Mouse (Mus musculus): ENCODE results near the gene Ero1l. TPM values are rescaled to one million over a fixed set of nuclear protein-coding genes. Genes with fewer than 3 reads are reported as not detected.

Gene Ero1l
- 48.1 and 55.0 TPM in 2 replicates for total RNA-seq (2017)

DNA sequence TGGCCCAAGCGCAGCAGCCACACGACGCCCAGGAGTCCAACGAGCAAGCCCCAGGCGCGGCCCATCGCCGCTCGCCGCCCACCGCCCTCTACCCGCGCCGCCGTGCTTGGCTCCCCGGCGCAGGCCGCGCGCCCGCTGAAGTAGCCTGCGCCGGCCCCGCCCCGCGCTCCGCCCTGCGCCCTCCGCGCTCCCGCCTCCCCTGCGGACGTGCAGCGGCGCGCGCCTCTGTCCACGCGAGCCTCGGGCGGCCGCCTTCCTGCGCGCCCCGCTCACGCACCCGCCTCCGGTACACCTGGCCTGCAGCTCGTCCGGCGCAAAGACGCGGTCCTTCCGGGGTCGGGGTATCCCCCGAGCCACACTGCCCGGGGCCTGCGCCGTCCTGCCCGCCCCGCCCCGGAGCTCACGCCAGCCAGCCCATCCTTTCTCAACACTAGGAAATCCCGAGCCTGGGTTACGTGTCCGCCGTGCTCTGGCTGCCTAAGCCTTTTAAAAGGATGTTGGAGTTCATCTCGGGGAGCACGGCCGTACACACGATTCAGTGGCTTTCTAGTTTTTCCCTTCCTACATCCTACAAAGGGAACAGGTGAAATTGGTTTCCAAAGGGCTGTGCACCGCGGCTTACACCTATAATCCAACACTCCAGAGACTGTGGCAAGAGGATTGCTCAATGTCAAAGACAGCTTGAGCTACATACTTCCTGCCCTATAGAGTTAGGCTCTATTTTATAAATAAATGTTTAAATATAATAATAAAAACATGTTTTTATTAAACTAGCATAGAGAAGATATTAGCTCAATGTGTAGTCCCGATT is at the start of gene Ero1l:
Gene Ero1l, minus strand, starts transcription at position 346 of the 811 bp plus-strand sequence.
- peak; percentile 77 for ATAC-seq (replicated peaks; ENCODE audit: low read depth, poor library complexity, severe bottlenecking)

DNA sequence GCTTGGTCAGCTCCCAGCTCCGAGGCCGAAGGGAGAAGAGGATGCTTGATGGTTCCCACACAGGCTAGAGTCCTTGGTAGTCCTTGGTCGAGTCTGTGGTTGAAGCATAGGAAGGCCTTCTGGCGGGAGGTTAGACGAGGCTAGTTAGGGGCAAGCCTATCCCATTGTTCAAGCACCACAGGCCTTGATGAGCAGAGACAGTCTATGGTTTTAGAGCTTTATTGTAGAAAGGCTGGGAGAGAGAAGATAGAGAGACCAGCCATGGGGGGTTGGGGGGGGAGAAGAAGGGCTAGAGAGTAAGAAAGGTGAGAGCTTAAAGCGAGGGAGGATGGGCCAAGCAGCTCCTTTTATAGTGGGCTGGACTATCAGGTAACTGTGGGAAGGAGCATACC is 46.6 kb upstream of the Ero1l start:
- no peak for ATAC-seq (replicated peaks; ENCODE audit: low read depth, poor library complexity, severe bottlenecking)

DNA sequence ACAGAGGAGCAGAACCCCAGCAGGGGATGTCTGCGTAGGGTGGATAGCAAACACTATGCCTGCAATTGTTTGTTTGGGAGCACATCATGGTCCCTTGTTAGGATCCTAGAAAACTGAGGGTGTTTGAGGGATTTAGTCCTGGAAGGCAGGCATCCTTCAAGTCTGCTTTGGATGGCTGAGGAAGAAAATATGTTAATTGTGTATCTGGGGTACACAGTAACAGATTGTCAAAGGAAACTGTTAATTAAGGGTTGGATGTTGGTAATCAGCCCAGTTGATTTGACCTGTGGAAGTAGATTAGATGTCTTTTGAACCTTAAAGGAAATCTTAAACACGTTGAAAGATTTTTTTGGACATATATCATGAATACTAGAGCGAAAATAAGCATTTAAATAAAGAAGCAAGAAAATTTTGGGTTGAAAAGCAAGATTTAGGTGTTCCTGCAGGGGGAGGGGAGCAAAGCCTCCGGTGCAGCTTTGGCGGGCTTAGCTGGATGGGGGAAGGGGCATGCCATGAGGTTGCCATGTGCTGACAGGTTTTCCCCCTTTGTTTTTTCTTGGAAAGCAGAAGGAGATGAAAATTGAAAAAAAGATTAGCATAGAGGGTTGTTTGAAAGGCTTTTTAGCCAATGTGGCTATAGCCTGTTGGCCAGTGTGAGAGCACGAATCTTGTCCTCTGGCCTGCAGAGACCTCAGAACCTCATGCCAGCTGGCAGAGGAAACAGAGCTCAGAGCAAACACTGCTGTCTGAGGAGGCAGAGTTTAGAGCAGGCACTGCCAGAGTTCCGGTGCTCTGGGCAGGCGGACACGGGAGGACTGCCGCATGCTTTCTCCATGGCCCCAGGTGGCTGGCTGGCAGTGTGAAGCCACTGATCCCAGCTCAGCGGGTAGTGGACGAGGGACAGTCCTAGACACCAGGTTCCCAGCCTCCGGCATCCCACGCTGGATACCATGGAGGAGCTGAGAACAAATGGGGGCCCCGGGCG is 45.9 kb upstream of the Ero1l start:
- ATAC-seq (replicated peaks; ENCODE audit: low read depth, poor library complexity, severe bottlenecking): no peak

DNA sequence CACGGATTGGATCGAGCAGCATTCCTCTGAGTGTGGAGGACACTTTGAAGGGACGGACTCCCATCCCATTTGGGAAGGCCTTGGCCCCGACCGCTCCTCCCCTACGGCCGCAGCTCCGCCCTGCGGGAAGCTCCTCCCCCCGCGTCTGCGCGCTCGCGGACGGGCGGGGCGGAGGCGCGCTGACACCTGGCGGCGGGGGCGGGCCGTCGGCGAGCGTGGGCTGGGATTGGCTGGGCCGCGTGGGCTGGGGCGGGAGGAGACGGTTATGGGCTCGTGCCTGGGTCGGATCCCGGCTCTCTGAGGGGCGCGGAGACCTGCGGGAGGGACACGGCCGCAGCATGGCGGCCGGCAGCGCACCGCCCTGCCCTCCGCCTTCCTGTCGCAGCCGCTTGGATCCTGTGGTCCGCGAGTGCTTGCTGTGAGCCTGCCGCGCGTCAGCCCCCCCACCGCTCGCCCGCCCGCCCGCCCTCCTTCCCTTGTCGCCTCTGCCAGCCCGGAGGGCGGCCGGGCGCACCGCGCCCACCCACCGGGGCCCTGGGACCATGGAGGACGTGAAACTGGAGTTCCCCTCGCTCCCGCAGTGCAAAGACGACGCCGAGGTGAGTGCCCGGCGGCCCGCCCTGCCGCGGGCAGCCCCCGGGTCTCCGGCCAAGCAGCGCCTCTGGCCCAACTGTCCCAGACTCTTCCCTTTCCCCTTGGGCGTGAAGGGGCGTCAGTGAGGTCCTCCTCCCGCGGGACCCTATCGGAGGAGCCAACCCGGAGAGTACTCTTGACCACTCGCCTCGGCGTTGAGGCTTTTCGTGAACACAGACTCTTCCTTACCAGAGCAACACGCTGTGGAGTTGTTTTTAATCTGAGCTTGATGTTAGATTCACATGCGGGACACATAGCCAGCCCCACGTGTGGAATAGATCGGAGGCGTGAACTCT is 32.6 kb upstream of the Ero1l start, which contains the start of gene Styx:
Gene Styx, plus strand, starts transcription at position 163 of the 929 bp plus-strand sequence.
- ATAC-seq (replicated peaks; ENCODE audit: low read depth, poor library complexity, severe bottlenecking): peak; percentile 98

DNA sequence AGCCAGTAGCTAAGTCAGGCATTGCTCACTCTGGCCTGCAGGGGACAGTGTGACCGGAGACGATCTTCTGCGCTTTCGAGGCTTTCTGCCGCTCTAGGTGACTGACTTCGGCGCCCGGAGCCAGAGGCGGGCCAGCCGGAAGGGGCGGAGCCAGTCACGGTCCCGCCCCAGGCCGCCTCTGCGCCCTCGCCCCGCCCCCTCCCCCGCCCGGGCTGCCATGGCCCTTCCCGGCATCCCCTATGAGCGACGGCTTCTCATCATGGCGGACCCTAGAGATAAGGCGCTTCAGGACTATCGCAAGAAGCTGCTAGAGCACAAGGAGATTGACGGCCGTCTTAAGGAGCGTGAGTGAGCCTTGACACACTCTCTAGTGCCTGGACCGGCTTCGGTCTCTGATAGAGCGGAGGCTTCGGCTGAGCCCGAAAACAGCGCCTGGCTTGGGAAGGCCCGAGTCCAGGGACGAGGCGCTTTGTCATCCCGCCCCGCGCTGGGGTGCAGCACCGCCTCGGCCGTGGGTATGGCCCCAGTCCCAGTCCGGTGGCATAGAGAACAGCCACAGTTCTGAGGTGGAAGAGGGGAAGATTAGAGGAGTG is 11.1 kb upstream of the Ero1l start, which contains the start of gene Psmc6:
Gene Psmc6, plus strand, starts transcription at position 200 of the 593 bp plus-strand sequence.
- ATAC-seq (replicated peaks; ENCODE audit: low read depth, poor library complexity, severe bottlenecking): peak; percentile 87

DNA sequence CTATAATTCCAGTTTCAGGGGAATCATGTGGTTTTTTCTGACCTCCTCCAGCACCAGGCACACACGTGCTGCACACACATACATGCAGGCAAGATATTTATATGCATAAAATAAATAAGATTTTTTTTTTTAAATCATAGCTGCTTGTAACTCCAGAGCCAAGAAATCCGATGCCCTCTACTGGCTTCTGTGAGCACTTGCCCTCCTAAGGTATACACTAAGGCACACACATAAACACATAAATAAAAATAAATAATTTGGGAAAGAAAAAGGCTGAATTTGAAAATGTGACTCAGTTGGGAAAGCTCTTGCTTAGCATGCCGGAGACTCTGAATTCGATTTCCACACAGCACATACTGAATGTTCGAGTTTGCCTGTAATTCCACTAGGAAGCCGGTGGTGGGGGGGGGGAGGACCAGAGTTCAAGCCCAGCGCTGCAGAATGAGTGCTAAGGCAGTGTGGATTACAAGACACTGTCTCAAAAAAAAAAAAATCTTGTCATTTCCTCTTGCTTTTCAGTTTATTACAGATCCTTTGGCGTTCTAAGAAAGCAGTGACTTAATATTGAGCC is 10.5 kb upstream of the Ero1l start:
- ATAC-seq (replicated peaks; ENCODE audit: low read depth, poor library complexity, severe bottlenecking): 0 out of 2 replicates have a peak, but pooled peaks have one; percentile 9

DNA sequence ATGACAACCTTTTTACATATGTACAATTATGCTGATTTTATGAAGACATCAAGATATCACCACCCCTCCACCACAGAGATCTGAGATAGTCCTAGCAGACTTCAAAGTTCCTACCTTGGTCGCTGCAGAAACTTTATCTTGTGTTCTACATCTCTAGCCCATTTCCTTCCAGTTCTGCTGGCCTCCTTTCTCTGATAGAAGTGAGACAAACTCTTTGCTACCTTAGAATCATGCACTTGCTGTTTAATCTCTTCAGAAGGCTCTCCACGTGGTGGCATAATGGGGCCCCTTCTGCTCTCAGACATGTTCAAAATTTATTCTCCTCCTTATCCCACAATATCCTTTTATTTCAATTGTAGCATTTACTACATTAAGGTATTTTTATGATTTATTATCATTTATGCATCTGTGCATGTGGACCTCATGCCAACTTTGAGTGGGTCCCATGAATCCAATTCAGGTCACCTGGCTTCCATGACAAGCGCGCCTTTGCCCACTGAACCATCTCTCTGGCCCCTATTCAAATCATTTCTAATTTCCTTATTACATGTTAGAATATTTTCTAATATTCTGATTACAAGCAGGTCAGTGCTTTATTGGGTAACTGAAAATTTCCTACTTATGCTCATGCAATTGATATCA is 9.6 kb upstream of the Ero1l start:
- ATAC-seq (replicated peaks; ENCODE audit: low read depth, poor library complexity, severe bottlenecking): no peak

DNA sequence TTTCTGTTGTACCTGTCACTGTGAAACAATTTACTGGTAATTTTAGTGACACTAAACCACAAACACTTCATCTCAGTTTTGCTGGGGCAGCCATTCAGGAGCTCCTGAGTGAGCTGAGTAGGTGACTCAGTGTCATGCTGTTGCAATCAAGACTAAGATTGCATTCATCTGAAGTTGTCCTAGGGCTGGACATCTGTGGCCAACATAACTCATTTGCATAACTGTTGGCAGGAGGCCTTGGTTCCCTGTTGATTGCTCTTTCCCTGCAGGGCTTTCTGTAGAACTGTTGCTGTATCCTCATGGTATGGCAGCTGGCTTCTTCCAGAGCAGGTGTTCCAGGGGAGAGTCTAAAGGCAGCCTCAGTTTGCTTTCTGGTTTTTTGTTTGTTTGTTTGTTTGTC is 6.9 kb upstream of the Ero1l start:
- ATAC-seq (replicated peaks; ENCODE audit: low read depth, poor library complexity, severe bottlenecking): peak; percentile 43

DNA sequence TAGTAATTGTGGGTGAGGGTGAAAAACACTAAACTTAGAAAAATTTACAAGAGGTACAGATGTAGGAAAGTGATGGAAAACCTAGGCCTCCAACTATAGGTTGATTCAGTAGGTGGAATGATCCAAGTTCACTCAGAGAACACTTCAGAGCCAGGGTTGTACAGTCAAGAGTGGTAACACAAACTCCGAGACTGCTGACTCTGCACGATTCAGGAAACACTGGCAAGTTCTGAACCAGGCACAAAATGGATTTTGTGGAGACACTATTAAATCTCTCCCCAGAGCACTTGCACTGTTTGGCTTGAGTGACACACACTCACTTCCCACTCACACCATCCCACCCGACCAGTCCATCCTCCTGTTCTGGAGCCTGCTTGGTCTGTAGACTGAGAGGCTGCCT is 4.7 kb upstream of the Ero1l start:
- no peak for ATAC-seq (replicated peaks; ENCODE audit: low read depth, poor library complexity, severe bottlenecking)

DNA sequence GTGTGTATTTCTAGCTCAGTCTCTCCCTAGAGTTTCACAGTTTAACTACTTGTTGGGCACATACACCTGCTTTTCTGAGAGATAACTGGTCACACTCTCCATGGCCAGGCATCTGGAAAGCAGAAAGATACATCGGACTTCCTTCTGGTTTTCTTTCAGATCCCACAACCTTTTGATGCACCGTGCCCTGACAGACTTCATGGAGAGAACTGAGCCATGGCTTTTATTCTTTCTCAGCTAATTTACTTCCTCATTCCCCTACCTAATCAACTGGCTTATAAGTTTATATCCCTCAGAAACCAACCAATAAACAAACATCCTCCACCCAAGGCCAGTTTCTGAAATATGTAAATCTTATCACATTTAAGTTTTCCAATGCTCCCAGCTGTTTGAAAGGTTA is 3.9 kb upstream of the Ero1l start:
- no peak for ATAC-seq (replicated peaks; ENCODE audit: low read depth, poor library complexity, severe bottlenecking)

DNA sequence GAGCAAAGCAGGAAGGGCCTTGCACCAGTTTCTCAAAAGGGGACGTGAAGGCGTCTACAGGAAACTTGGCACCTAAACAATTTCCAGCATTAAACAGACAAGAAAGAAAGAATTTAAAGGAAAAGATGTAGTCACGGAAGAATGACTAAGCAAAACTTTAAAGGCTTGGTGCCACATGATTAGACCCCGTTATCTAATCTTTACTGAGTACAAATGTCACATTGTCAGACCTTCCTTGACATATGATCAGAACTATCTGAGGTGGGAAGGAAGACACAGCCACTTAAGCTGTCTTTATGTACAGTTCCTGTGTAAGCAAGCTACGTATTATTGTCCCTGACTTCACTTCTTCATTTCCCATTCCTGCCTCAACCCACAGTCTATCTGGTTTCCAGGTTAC is 3.1 kb upstream of the Ero1l start:
- ATAC-seq (replicated peaks; ENCODE audit: low read depth, poor library complexity, severe bottlenecking): no peak

DNA sequence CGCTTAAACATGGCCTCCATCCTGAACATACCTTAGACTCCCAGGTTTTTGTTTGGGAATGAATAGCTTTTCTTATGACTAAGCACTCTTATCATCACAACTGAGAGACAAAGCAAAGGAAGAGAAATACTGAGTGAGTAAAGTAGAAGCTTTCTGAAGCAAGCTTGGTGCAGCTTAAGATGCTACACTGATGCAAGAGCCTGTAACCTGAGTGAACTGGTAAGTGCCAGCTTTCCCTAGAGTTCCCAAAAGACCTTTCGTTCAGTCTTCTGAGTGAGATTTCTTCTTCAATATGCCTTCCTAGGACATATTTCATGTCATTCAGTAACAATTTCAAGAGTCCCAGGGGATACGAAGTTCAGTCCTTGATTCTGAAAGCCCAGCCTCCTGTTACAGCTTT is 2.5 kb upstream of the Ero1l start:
- no peak for ATAC-seq (replicated peaks; ENCODE audit: low read depth, poor library complexity, severe bottlenecking)

DNA sequence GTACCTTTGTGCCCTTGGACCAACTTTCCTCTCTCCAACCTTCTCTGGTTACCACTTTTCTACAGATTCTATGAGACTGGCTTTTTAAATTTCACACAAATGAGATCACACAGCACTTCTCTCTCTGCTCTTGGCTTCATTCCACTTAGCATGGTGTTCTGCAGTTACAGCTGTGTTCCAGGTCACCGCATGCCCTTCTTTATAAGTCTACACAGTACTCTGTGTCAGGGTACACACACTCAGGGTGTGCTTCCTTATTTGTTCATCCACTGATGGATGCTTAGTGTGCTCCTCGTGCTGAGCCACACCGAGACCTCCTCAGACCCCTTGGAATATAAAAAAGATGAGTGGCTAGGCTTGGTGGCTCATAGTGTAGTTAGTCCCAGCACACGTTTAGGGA is 1.5 kb upstream of the Ero1l start:
- no peak for ATAC-seq (replicated peaks; ENCODE audit: low read depth, poor library complexity, severe bottlenecking)

DNA sequence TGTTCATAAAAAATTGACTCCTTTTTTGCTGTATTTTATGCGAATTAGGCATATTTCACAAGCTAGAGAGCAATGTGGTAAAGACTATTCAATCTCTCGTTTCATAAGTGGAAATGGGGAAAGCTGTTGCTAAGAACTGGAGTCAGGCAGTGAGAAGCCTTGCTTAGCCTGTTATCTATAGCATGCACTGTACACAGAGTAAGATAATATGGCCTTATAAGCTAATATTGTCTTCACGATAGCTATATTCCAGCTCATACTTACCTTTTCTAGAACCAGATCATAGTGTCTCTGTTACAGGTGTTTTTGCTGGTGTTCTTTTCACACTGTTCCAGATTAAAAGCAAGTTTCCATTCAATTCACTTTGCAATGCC is 653 bp upstream of the Ero1l start:
- ATAC-seq (replicated peaks; ENCODE audit: low read depth, poor library complexity, severe bottlenecking): 0 out of 2 replicates have a peak, but pooled peaks have one; percentile 13

DNA sequence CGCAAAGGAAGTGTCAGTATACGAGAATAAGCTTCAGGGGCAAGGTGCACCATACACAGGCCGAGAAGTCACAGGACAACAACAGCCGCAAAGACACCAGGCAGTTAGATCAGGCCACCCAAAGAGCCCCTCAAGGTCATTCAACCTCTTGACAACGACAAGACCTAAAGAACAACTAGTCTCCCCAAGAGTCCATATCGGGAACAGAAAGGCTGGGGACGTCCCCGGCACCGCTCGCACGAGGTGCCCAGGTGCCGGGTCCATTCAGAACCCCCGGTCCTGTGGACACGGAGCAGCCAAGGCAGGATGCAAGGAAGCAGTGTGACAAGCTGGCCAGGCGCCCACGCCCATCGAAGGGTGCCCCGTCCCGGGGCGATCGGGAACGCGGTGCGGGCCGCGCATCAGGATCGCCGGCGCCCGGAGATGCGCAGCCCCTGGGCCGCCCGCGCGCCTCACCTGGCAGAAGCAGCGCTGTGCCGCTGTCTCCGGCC is 605 bp downstream of the Ero1l start:
- 0 out of 2 replicates have a peak, but pooled peaks have one; percentile 11 for ATAC-seq (replicated peaks; ENCODE audit: low read depth, poor library complexity, severe bottlenecking)

DNA sequence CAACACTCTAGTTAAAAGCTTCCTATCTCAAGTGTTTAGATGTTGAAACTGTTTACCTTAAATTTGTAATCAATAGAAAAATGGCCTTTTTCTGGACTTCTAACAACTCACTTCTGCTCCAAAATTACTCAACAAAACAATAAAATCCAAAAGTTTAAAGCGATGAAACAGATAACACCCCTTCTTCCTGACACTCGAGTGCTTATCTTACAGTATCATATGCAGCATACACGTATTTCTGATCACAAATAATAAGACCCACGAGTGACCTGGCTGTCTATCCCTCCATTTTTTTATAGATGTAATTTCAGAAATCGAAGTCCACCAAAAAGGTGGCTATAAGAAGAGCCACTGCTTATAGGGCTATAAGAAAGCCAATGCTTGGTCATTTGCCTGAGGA is 1.6 kb downstream of the Ero1l start:
- no peak for ATAC-seq (replicated peaks; ENCODE audit: low read depth, poor library complexity, severe bottlenecking)

DNA sequence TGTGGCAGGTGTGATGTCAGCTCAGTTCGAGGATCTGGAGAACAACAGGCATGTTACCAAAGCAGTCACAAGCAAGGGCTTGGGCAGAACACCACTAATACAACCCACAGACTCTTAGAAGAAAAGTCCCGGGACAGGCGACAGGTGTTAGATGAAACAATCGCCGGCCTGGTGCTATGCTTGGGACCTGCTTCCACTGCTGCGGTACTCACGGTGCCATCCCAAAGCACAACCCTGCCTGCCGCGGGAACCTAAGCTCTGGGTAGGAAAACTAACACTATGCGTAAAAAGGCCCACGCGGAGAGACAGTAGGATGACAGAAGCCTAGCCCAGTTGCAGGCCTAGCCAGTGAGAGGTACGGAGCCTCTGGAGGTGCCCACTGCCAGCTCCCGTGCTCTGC is 8.5 kb downstream of the Ero1l start:
- ATAC-seq (replicated peaks; ENCODE audit: low read depth, poor library complexity, severe bottlenecking): no peak

DNA sequence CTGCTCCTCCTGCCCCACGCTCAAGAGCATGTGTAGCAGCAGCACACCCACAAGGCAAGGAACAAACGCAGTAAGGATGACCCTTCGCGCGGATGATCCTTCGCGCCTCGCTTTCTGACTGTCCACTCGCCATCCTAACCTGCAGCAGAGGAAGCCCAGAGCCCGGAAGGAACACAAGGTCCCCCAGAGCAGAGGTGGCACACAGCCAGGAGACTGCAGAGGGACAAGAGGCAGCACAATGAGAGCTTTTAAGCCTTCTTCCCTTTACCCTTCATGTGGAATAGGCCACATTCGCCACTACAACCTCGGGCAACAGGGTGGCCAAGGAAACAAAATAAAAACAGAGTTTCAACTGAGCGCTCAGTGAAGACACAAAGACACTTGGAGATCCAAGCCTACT is 8.9 kb downstream of the Ero1l start:
- ATAC-seq (replicated peaks; ENCODE audit: low read depth, poor library complexity, severe bottlenecking): no peak

All from common myeloid progenitor, adult 5-6 weeks (primary cell).